Mouse (Mus musculus): Measurements from ENCODE around the gene P2ry1. TPM values are rescaled to one million over a fixed set of nuclear protein-coding genes. Genes with fewer than 3 reads are reported as not detected.

The P2ry1 gene
- polyA plus RNA-seq, 1 experiment from 2014 or later, result 10.2 TPM

- WGBS, result 81% methylated on average over 3 of the region's 3 CpGs
- H3K4me2 ChIP-seq (replicated peaks; ENCODE audit: low read depth), result no peak overlapping the region
- H3K27me3 ChIP-seq (replicated peaks; ENCODE audit: control insufficient read depth, insufficient read depth, low read length), result no peaks in the 10 kb centered on the region
- ATAC-seq, result no peak
- no peak overlapping the region for H3K4me3 ChIP-seq (ENCODE audit: low read depth, low read length)
- TF ChIP-seq CTCF (IDR thresholded peaks at IDR 0.05; ENCODE audit: low read depth), result no peak
- H3K4me1 ChIP-seq (replicated peaks; ENCODE audit: control insufficient read depth, insufficient read depth, low read length), result 0 out of 2 replicates have a peak, but pooled peaks cover under 1% of the 10 kb centered on the region
- H3K9me3 ChIP-seq (ENCODE audit: control insufficient read depth), result no peaks in the 10 kb centered on the region
- no peak overlapping the region for H3K9ac ChIP-seq (ENCODE audit: low read depth, low read length)
- H3K36me3 ChIP-seq (ENCODE audit: control insufficient read depth, insufficient read depth), result no peaks in the 10 kb centered on the region
- no peak overlapping the region for H3K27ac ChIP-seq (ENCODE audit: low read depth, low read length)
Observed at GRCm38 (mm10) chr3:60982109-60982508, 20.5 kb upstream of the P2ry1 start.

GRCm38 (mm10) chr3:60998064-60998463, 4.5 kb upstream of the P2ry1 start:
- Histone ChIP-seq H3K4me2 (replicated peaks; ENCODE audit: low read depth) (no peak overlapping the region), H3K4me1 (replicated peaks; ENCODE audit: control insufficient read depth, insufficient read depth, low read length) (no peaks in the 10 kb centered on the region), H3K27me3 (replicated peaks; ENCODE audit: control insufficient read depth, insufficient read depth, low read length) (no peaks in the 10 kb centered on the region), H3K9ac (ENCODE audit: low read depth, low read length) (no peak overlapping the region), H3K27ac (ENCODE audit: low read depth, low read length) (no peak overlapping the region), H3K4me3 (ENCODE audit: low read depth, low read length) (no peak overlapping the region), H3K36me3 (ENCODE audit: control insufficient read depth, insufficient read depth) (no peaks in the 10 kb centered on the region), H3K9me3 (ENCODE audit: control insufficient read depth) (no peaks in the 10 kb centered on the region)
- 84% methylated on average over 3 of the region's 3 CpGs for WGBS
- no peak for TF ChIP-seq CTCF (IDR thresholded peaks at IDR 0.05; ENCODE audit: low read depth)
- no peak for ATAC-seq

- Histone ChIP-seq H3K4me1 (replicated peaks; ENCODE audit: control insufficient read depth, insufficient read depth, low read length) (no peaks in the 10 kb centered on the region), H3K4me3 (ENCODE audit: low read depth, low read length) (no peak overlapping the region), H3K27me3 (replicated peaks; ENCODE audit: control insufficient read depth, insufficient read depth, low read length) (no peaks in the 10 kb centered on the region), H3K9ac (ENCODE audit: low read depth, low read length) (no peak overlapping the region), H3K4me2 (replicated peaks; ENCODE audit: low read depth) (no peak overlapping the region), H3K36me3 (ENCODE audit: control insufficient read depth, insufficient read depth) (no peaks in the 10 kb centered on the region), H3K9me3 (ENCODE audit: control insufficient read depth) (no peaks in the 10 kb centered on the region), H3K27ac (ENCODE audit: low read depth, low read length) (no peak overlapping the region)
- no peak for ATAC-seq
- no peak for TF ChIP-seq CTCF (IDR thresholded peaks at IDR 0.05; ENCODE audit: low read depth)
Observed at GRCm38 (mm10) chr3:60999715-61000114, 2.9 kb upstream of the P2ry1 start.

GRCm38 (mm10) chr3:61000747-61001146, 1.8 kb upstream of the P2ry1 start:
- Histone ChIP-seq H3K9ac (ENCODE audit: low read depth, low read length) (no peak overlapping the region), H3K27ac (ENCODE audit: low read depth, low read length) (peak overlapping the region; percentile 57), H3K4me3 (ENCODE audit: low read depth, low read length) (peak overlapping the region; percentile 25), H3K36me3 (ENCODE audit: control insufficient read depth, insufficient read depth) (no peaks in the 10 kb centered on the region), H3K4me2 (replicated peaks; ENCODE audit: low read depth) (peak overlapping the region; percentile 86), H3K27me3 (replicated peaks; ENCODE audit: control insufficient read depth, insufficient read depth, low read length) (no peaks in the 10 kb centered on the region), H3K4me1 (replicated peaks; ENCODE audit: control insufficient read depth, insufficient read depth, low read length) (no peaks in the 10 kb centered on the region), H3K9me3 (ENCODE audit: control insufficient read depth) (no peaks in the 10 kb centered on the region)
- ATAC-seq, result peak; percentile 67
- TF ChIP-seq CTCF (IDR thresholded peaks at IDR 0.05; ENCODE audit: low read depth), result no peak
- 32% methylated on average over 4 of the region's 4 CpGs for whole genome bisulfite sequencing

- Histone ChIP-seq H3K27ac (ENCODE audit: low read depth, low read length) (peak overlapping the region; percentile 91), H3K4me2 (replicated peaks; ENCODE audit: low read depth) (peak overlapping the region; percentile 86), H3K4me1 (replicated peaks; ENCODE audit: control insufficient read depth, insufficient read depth, low read length) (0 out of 2 replicates have a peak, but pooled peaks cover 3% of the 10 kb centered on the region), H3K27me3 (replicated peaks; ENCODE audit: control insufficient read depth, insufficient read depth, low read length) (no peaks in the 10 kb centered on the region), H3K4me3 (ENCODE audit: low read depth, low read length) (peak overlapping the region; percentile 60), H3K36me3 (ENCODE audit: control insufficient read depth, insufficient read depth) (no peaks in the 10 kb centered on the region; the same call in 1 of the 2 replicates), H3K9ac (ENCODE audit: low read depth, low read length) (peak overlapping the region; percentile 64), H3K9me3 (ENCODE audit: control insufficient read depth) (no peaks in the 10 kb centered on the region)
- TF ChIP-seq CTCF (IDR thresholded peaks at IDR 0.05; ENCODE audit: low read depth), result no peak
- 3% methylated on average over 20 of the region's 20 CpGs for WGBS
- ATAC-seq, result peak; percentile 72
Observed at GRCm38 (mm10) chr3:61001852-61002586, 576 bp upstream of the P2ry1 start.

GRCm38 (mm10) chr3:61004611-61005010, 2.0 kb downstream of the P2ry1 start:
- no peaks in the 10 kb centered on the region; the same call in 1 of the 2 replicates for H3K36me3 ChIP-seq (ENCODE audit: control insufficient read depth, insufficient read depth)
- no peak for TF ChIP-seq CTCF (IDR thresholded peaks at IDR 0.05; ENCODE audit: low read depth)
- H3K27me3 ChIP-seq (replicated peaks; ENCODE audit: control insufficient read depth, insufficient read depth, low read length), result no peaks in the 10 kb centered on the region
- 0 out of 2 replicates have a peak, but pooled peaks cover 3% of the 10 kb centered on the region for H3K4me1 ChIP-seq (replicated peaks; ENCODE audit: control insufficient read depth, insufficient read depth, low read length)
- no peak for ATAC-seq
- no peaks in the 10 kb centered on the region for H3K9me3 ChIP-seq (ENCODE audit: control insufficient read depth)
- 62% methylated on average over 1 of the region's 1 CpGs for WGBS
- H3K4me3 ChIP-seq (ENCODE audit: low read depth, low read length), result peak overlapping the region; percentile 60
- no peak overlapping the region for H3K9ac ChIP-seq (ENCODE audit: low read depth, low read length)
- H3K4me2 ChIP-seq (replicated peaks; ENCODE audit: low read depth), result peak overlapping the region; percentile 86
- no peak overlapping the region for H3K27ac ChIP-seq (ENCODE audit: low read depth, low read length)

Measured in intestine, postnatal 0 days (tissue).